Mouse (Mus musculus): ENCODE data around the gene Dusp22.

GRCm38 (mm10) chr13:30757264-30757900, 97.6 kb downstream of the Dusp22 start:
- TF ChIP-seq POLR2A (IDR thresholded peaks at IDR 0.05; ENCODE audit: extremely low read depth, insufficient read depth, low read length) = no peak
- no peak for TF ChIP-seq CTCF (IDR thresholded peaks at IDR 0.05; ENCODE audit: low read depth, low read length)
